Mouse (Mus musculus): ENCODE results near the gene Gabrg2. TPM values are rescaled to one million over a fixed set of nuclear protein-coding genes. Genes with fewer than 3 reads are reported as not detected.

Gene Gabrg2
- polyA plus RNA-seq, 1 experiment = 129 TPM

DNA sequence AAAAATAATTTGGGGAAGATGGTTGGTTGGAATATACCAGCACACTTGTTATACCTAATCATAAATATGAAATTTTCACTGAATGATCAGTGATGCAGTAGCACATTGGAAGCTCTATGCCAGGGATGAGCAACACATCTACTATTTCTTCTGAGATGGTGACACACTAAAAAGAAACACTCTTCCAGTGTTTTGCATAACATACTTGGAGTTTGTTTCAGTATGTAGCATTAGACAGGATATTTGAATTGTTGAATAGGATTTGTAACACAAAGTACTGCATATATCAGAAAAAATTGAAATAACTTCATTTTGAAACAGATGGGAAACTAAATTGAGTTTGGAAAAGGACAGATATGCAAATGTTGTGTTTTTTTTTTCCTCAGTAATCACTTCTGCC, 81.8 kb downstream of the Gabrg2 start:
- TF ChIP-seq POLR2A (IDR thresholded peaks at IDR 0.05; ENCODE audit: extremely low read depth, insufficient read depth, low read length) (no peak), CTCF (IDR thresholded peaks at IDR 0.05; ENCODE audit: extremely low read depth, insufficient read depth, low read length) (no peak)
- H3K4me1 ChIP-seq (ENCODE audit: control insufficient read depth, insufficient read depth, low read length) = no peaks in the 10 kb centered on the region
- no peak overlapping the region for H3K4me3 ChIP-seq (ENCODE audit: insufficient read depth, low read length)
- H3K27ac ChIP-seq (ENCODE audit: insufficient read depth, low read length) = no peak overlapping the region

DNA sequence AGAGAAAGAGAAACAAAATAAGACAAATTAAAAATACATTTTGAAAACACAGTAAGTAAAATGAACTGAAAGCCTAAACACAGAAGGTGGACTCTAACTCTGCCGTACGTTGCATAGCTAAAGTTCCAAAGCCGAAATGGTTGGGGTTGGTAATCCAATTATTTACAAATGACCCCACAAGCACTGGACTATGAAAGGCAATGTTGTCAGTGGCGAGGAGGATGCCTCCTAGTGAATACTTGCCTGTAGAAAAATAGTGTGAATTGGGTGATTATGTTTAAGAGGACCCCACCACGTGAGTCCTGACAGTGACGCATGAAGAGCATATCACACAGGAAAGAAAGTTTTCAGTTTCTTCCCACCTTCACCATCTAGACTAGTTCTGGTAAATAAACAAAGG, 86.6 kb downstream of the Gabrg2 start:
- H3K4me3 ChIP-seq (ENCODE audit: insufficient read depth, low read length) = no peak overlapping the region
- no peaks in the 10 kb centered on the region for H3K4me1 ChIP-seq (ENCODE audit: control insufficient read depth, insufficient read depth, low read length)
- no peak for TF ChIP-seq POLR2A (IDR thresholded peaks at IDR 0.05; ENCODE audit: extremely low read depth, insufficient read depth, low read length)
- TF ChIP-seq CTCF (IDR thresholded peaks at IDR 0.05; ENCODE audit: extremely low read depth, insufficient read depth, low read length) = no peak
- no peak overlapping the region for H3K27ac ChIP-seq (ENCODE audit: insufficient read depth, low read length)

DNA sequence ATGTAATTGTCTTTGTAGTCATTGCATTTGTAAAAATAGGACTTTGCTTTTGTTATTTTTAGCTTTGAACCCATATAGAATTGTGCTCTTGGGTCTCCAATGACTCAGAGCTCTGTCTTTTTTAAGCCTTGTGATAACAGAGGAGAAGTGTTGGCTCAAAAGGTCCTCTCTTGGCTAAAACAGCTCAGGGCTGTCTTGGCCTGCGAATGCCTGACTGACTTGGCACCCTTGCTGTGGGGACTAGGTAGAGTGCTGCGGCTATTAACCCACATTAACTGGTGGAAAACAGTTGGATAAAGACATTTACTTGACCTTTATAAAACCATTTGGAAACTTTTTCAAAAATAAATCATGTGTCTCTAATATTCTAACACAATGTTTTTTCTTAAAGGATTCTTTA, 97.0 kb downstream of the Gabrg2 start:
- Histone ChIP-seq H3K4me3 (ENCODE audit: insufficient read depth, low read length) (no peak overlapping the region), H3K27ac (ENCODE audit: insufficient read depth, low read length) (no peak overlapping the region), H3K4me1 (ENCODE audit: control insufficient read depth, insufficient read depth, low read length) (no peaks in the 10 kb centered on the region)
- TF ChIP-seq POLR2A (IDR thresholded peaks at IDR 0.05; ENCODE audit: extremely low read depth, insufficient read depth, low read length) (no peak), CTCF (IDR thresholded peaks at IDR 0.05; ENCODE audit: extremely low read depth, insufficient read depth, low read length) (no peak)

Other genes with a start within 250 kb of the Gabrg2 start
- gene Gabra1, start 182.1 kb upstream of the Gabrg2 start, polyA plus RNA-seq (2012; rRNA removed) = 201 and 202 TPM in 2 replicates